Mouse (Mus musculus) testis, adult 2 months (tissue): ENCODE data around the gene Slit3. TPM values are rescaled to one million over a fixed set of nuclear protein-coding genes. Genes with fewer than 3 reads are reported as not detected.

Experiments
- H3K27ac ChIP-seq: fragments of 200-500 bp; 2 replicates; pipeline ENCODE4 v1.5.1; 2012; ENCODE audit warnings: low read depth, low read length; ENCODE audit not compliant: control insufficient read depth, insufficient read depth
- H3K27me3 ChIP-seq: fragments of 200-500 bp; 2 replicates; pipeline ENCODE4 v1.6.1; 2012; ENCODE audit warnings: mild to moderate bottlenecking, low read length, moderate library complexity; ENCODE audit not compliant: control insufficient read depth, insufficient read depth
- H3K36me3 ChIP-seq: fragments of 200-500 bp; 2 replicates; pipeline ENCODE4 v1.6.1; 2012; ENCODE audit warnings: mild to moderate bottlenecking, low read length; ENCODE audit not compliant: control insufficient read depth, insufficient read depth
- H3K4me1 ChIP-seq: fragments of 200-500 bp; 2 replicates; pipeline ENCODE4 v1.6.1; 2012; ENCODE audit warnings: low read length; ENCODE audit not compliant: control insufficient read depth, insufficient read depth
- H3K4me3 ChIP-seq: fragments of 200-500 bp; 2 replicates; pipeline ENCODE4 v1.5.1; 2012; ENCODE audit warnings: low read depth, mild to moderate bottlenecking, low read length, moderate library complexity, mixed read lengths; ENCODE audit not compliant: control insufficient read depth
- CTCF ChIP-seq: fragments of 200-500 bp; IDR thresholded peaks from 2 replicates; pipeline ENCODE4 v1.5.1; 2012; ENCODE audit warnings: low read depth, mild to moderate bottlenecking, inconsistent platforms, low read length, moderate library complexity; ENCODE audit not compliant: control insufficient read depth, insufficient read depth, insufficient replicate concordance
- POLR2A ChIP-seq: fragments of 200-500 bp; IDR thresholded peaks from 2 replicates; pipeline ENCODE4 v1.6.1; 2012; ENCODE audit warnings: low read depth, mild to moderate bottlenecking, inconsistent platforms, low read length, moderate library complexity; ENCODE audit not compliant: control insufficient read depth
- polyA plus RNA-seq: library from polyadenylated mRNA; depleted of rRNA; stranded (reverse); fragments of >200 nt; gene quantifications from 2 replicates; pipeline ENCODE4 v1.2.3, GENCODE M21; 2012

The Slit3 gene
- polyA plus RNA-seq, 1 experiment: 8.4 TPM

GRCm38 (mm10) chr11:35317775-35318432 is 196.9 kb downstream of the Slit3 start:
- H3K36me3 ChIP-seq: no peaks in the 10 kb centered on the region
- no peaks in the 10 kb centered on the region; the same call in 1 of the 2 replicates for H3K4me1 ChIP-seq
- H3K27ac ChIP-seq: no peak overlapping the region
- no peaks in the 10 kb centered on the region for H3K27me3 ChIP-seq
- TF ChIP-seq CTCF: no peak
- H3K4me3 ChIP-seq: no peak overlapping the region

DNA sequence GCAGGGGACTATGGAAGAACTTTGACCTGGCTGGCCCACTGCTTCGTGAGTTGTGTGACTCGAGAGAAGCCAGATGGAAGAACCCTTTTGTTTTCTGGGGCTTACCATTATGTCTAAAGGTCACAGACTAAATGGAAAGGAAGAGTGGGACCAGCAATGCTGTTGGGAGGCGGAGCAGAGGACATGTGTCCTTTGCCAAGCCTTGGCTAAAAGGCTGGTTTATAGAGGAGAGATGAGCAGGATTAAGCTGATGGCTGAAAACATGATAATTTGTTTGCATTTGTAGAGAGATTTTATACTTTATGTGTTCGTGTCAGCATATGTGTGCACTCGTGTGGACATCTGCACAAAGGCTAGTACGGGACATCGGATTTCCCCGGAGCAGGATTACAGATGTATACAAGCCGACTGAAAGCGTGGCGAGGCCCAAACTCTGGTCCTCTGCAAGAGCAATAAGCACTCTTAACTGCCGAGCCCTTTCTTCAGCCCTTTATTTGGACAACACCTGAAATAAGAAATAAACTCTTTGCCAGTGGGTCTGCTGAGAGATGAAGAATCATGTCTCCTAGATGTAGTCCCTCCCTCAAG is 197.5 kb downstream of the Slit3 start:
- H3K27me3 ChIP-seq: no peaks in the 10 kb centered on the region
- no peaks in the 10 kb centered on the region for H3K36me3 ChIP-seq
- TF ChIP-seq CTCF (no peak), POLR2A (no peak)
- no peaks in the 10 kb centered on the region; the same call in 1 of the 2 replicates for H3K4me1 ChIP-seq
- H3K27ac ChIP-seq: no peak overlapping the region
- H3K4me3 ChIP-seq: no peak overlapping the region

- TF ChIP-seq POLR2A (no peak), CTCF (no peak)
- Histone ChIP-seq H3K27me3 (no peaks in the 10 kb centered on the region), H3K4me1 (no peaks in the 10 kb centered on the region; the same call in 1 of the 2 replicates), H3K27ac (no peak overlapping the region), H3K36me3 (no peaks in the 10 kb centered on the region), H3K4me3 (no peak overlapping the region)
Observed at GRCm38 (mm10) chr11:35320518-35320917, 199.5 kb downstream of the Slit3 start.

GRCm38 (mm10) chr11:35324397-35324796 is 203.4 kb downstream of the Slit3 start:
- Histone ChIP-seq H3K27me3 (no peaks in the 10 kb centered on the region), H3K27ac (no peak overlapping the region), H3K36me3 (no peaks in the 10 kb centered on the region), H3K4me3 (no peak overlapping the region), H3K4me1 (no peaks in the 10 kb centered on the region; the same call in 1 of the 2 replicates)
- no peak for TF ChIP-seq POLR2A
- TF ChIP-seq CTCF: no peak

GRCm38 (mm10) chr11:35325131-35325995 is 204.3 kb downstream of the Slit3 start:
- Histone ChIP-seq H3K27ac (no peak overlapping the region), H3K4me3 (no peak overlapping the region), H3K4me1 (no peaks in the 10 kb centered on the region; the same call in 1 of the 2 replicates), H3K27me3 (no peaks in the 10 kb centered on the region), H3K36me3 (no peaks in the 10 kb centered on the region)
- no peak for TF ChIP-seq CTCF
- TF ChIP-seq POLR2A: no peak

DNA sequence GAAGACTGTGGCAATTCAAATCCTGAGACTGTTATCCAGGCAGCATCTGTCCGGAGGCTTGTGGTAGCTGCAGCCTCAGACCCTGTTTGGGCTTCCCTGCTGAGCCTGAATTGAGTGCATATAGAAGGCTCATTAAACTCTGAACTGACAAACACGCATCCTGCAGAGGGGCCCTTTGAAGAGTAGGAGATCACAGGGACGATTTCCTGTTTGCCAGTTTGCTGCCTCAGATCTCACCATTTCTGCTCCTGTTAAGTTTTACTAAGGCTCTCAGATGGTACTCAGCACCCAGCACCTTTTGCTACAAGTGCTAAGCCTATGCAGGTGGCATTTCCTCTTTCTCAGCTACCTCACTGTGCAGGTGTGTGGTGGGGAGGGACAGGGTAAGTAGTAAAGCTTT is 205.3 kb downstream of the Slit3 start:
- Histone ChIP-seq H3K4me1 (no peaks in the 10 kb centered on the region), H3K36me3 (no peaks in the 10 kb centered on the region), H3K27me3 (no peaks in the 10 kb centered on the region), H3K4me3 (no peak overlapping the region), H3K27ac (no peak overlapping the region)
- TF ChIP-seq POLR2A (no peak), CTCF (no peak)

- no peaks in the 10 kb centered on the region for H3K36me3 ChIP-seq
- TF ChIP-seq POLR2A: no peak
- no peak for TF ChIP-seq CTCF
- H3K27ac ChIP-seq: no peak overlapping the region
- H3K4me1 ChIP-seq: no peaks in the 10 kb centered on the region
- no peaks in the 10 kb centered on the region for H3K27me3 ChIP-seq
- H3K4me3 ChIP-seq: no peak overlapping the region
Observed at GRCm38 (mm10) chr11:35327899-35328298, 206.9 kb downstream of the Slit3 start.
